ENCODE assay signal across 17 mouse cellular contexts in the genomic region with DNA sequence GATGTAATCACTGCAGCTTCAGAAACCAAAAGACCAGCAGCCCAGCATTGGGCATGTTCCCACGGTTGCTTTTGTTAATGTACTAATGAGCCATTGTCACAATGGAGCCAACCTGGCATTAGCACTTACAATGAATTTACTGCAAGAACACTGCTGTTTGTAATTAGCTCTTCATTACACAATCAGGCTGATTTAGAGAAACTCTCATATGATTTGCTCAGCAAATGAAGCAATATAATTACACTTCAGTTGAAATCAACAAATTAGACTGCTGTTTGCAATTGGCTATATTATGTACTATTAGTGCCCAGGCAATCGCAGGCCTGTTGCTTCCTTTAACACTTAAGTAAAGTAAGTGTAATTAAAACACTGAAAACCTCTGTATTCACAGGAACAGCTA.
DNase-seq lines count a peak whose midpoint lies in the region; ATAC-seq and TF ChIP-seq lines count a peak whose summit lies in the region.
"Had no signal": no experiment of that assay in that cellular context is flagged by ENCODE, and none has a peak within 500 bp of the region (broad histone marks: within the 10 kb centered on the region; RNA-seq: fewer than 3 reads in every experiment).

No protein-coding gene starts in this region.

- no peaks in the 10 kb centered on the region for H3K9me3 ChIP-seq in midbrain, embryonic 12.5 days
- no peaks in the 10 kb centered on the region for H3K9me3 ChIP-seq in midbrain, embryonic 10.5 days (replicated peaks)
- no peaks in the 10 kb centered on the region for H3K9me3 ChIP-seq in forebrain, embryonic 12.5 days
- H3K9me3 ChIP-seq in neural tube, embryonic 14.5 days (ENCODE audit: control insufficient read depth, low read length): no peaks in the 10 kb centered on the region
- H3K9me3 ChIP-seq: heart, embryonic 12.5 days; intestine, embryonic 15.5 days; kidney, embryonic 15.5 days; lung, embryonic 15.5 days had no signal

- ATAC-seq in midbrain, embryonic 12.5 days (ENCODE audit: low FRiP score, low read depth): peak; percentile 72; the same call in 1 of the 2 replicates
- ATAC-seq in forebrain, embryonic 12.5 days (ENCODE audit: low FRiP score): peak; percentile 89; the same call in 1 of the 2 replicates
- peak; percentile 72; the same call in 1 of the 2 replicates for ATAC-seq in neural tube, embryonic 14.5 days (ENCODE audit: low read depth)
- ATAC-seq: intestine, embryonic 15.5 days had no signal

- H3K4me3 ChIP-seq in midbrain, embryonic 12.5 days: no peak overlapping the region
- no peak overlapping the region for H3K4me3 ChIP-seq in midbrain, embryonic 10.5 days
- H3K4me3 ChIP-seq in forebrain, embryonic 12.5 days (replicated peaks): no peak overlapping the region
- H3K4me3 ChIP-seq in neural tube, embryonic 14.5 days (ENCODE audit: low read depth, low read length): no peak overlapping the region
- H3K4me3 ChIP-seq: gastrocnemius, adult 2 months; heart, embryonic 12.5 days; intestine, embryonic 15.5 days; kidney, embryonic 15.5 days; lung, embryonic 15.5 days had no signal

- H3K4me2 ChIP-seq in midbrain, embryonic 12.5 days (replicated peaks): no peak overlapping the region
- no peak overlapping the region for H3K4me2 ChIP-seq in forebrain, embryonic 12.5 days
- H3K4me2 ChIP-seq in neural tube, embryonic 14.5 days (ENCODE audit: low read depth, low read length): no peak overlapping the region
- H3K4me2 ChIP-seq: heart, embryonic 12.5 days; intestine, embryonic 15.5 days; kidney, embryonic 15.5 days; lung, embryonic 15.5 days had no signal

- no peak overlapping the region for H3K9ac ChIP-seq in midbrain, embryonic 12.5 days (replicated peaks)
- no peak overlapping the region for H3K9ac ChIP-seq in forebrain, embryonic 12.5 days
- no peak overlapping the region for H3K9ac ChIP-seq in neural tube, embryonic 14.5 days (replicated peaks; ENCODE audit: low read depth, low read length)
- H3K9ac ChIP-seq: heart, embryonic 12.5 days; intestine, embryonic 15.5 days; kidney, embryonic 15.5 days; lung, embryonic 15.5 days had no signal

- no peak for TF ChIP-seq CTCF in brain, embryonic 14.5 days (IDR thresholded peaks at IDR 0.05; ENCODE audit: borderline replicate concordance, extremely low read depth, insufficient read depth, insufficient read length)

- H3K27me3 ChIP-seq in midbrain, embryonic 12.5 days: no peaks in the 10 kb centered on the region
- no peaks in the 10 kb centered on the region for H3K27me3 ChIP-seq in midbrain, embryonic 10.5 days (ENCODE audit: low read depth, poor library complexity, severe bottlenecking)
- H3K27me3 ChIP-seq in forebrain, embryonic 12.5 days: no peaks in the 10 kb centered on the region
- H3K27me3 ChIP-seq in neural tube, embryonic 14.5 days (ENCODE audit: control insufficient read depth, insufficient read depth, low read length): no peaks in the 10 kb centered on the region
- H3K27me3 ChIP-seq: heart, embryonic 12.5 days; intestine, embryonic 15.5 days; kidney, embryonic 15.5 days; lung, embryonic 15.5 days had no signal

- no peak for TF ChIP-seq POLR2A in brain, embryonic 14.5 days (IDR thresholded peaks at IDR 0.05; ENCODE audit: borderline replicate concordance, extremely low read depth, insufficient read depth, insufficient read length, poor library complexity, severe bottlenecking)

- 75% methylated on average over 2 of the region's 2 CpGs for WGBS in midbrain, embryonic 12.5 days
- 81% methylated on average over 2 of the region's 2 CpGs for WGBS in midbrain, embryonic 10.5 days
- 30% methylated on average over 2 of the region's 2 CpGs for WGBS in forebrain, embryonic 12.5 days
- 41% methylated on average over 2 of the region's 2 CpGs for WGBS in neural tube, embryonic 14.5 days

- DNase-seq in midbrain, embryonic 10.5 days (ENCODE audit: low spot score): no peak
- DNase-seq in brain, embryonic 14.5 days (ENCODE audit: low read depth): peak; percentile 95
- no peak for DNase-seq in spleen, postnatal 10 days (ENCODE audit: low spot score in 2 of 2)
- DNase-seq in embryo, embryonic 10.5 days (ENCODE audit: low spot score): no peak
- DNase-seq: cerebellum, adult 11 months; cerebellum, postnatal 36 days; gastrocnemius, adult 2 months; right cerebral cortex, adult 18-20 months; thymus, postnatal 14 days had no signal

- H3K36me3 ChIP-seq in midbrain, embryonic 12.5 days: no peaks in the 10 kb centered on the region
- H3K36me3 ChIP-seq in midbrain, embryonic 10.5 days: no peaks in the 10 kb centered on the region
- H3K36me3 ChIP-seq in forebrain, embryonic 12.5 days (replicated peaks): no peaks in the 10 kb centered on the region
- no peaks in the 10 kb centered on the region for H3K36me3 ChIP-seq in neural tube, embryonic 14.5 days (ENCODE audit: control insufficient read depth, insufficient read depth, low read length)
- H3K36me3 ChIP-seq: heart, embryonic 12.5 days; intestine, embryonic 15.5 days; kidney, embryonic 15.5 days; lung, embryonic 15.5 days had no signal

- H3K4me1 ChIP-seq in midbrain, embryonic 12.5 days: no peaks in the 10 kb centered on the region
- H3K4me1 ChIP-seq in midbrain, embryonic 10.5 days: no peaks in the 10 kb centered on the region
- no peaks in the 10 kb centered on the region for H3K4me1 ChIP-seq in forebrain, embryonic 12.5 days
- H3K4me1 ChIP-seq in neural tube, embryonic 14.5 days (ENCODE audit: control insufficient read depth, insufficient read depth, low read length): no peaks in the 10 kb centered on the region
- H3K4me1 ChIP-seq: heart, embryonic 12.5 days; intestine, embryonic 15.5 days; kidney, embryonic 15.5 days; lung, embryonic 15.5 days had no signal

- H3K27ac ChIP-seq in midbrain, embryonic 12.5 days (replicated peaks): no peak overlapping the region
- no peak overlapping the region for H3K27ac ChIP-seq in midbrain, embryonic 10.5 days (replicated peaks)
- H3K27ac ChIP-seq in forebrain, embryonic 12.5 days: no peak overlapping the region
- no peak overlapping the region for H3K27ac ChIP-seq in neural tube, embryonic 14.5 days (ENCODE audit: low read depth, low read length)
- H3K27ac ChIP-seq: gastrocnemius, adult 2 months; intestine, embryonic 15.5 days; kidney, embryonic 15.5 days; lung, embryonic 15.5 days; stomach, postnatal 0 days had no signal
